Mouse (Mus musculus) gastrocnemius, postnatal 25 days (tissue): ENCODE data around the gene Palm3. TPM values are rescaled to one million over a fixed set of nuclear protein-coding genes. Genes with fewer than 3 reads are reported as not detected.

Experiments
- DNase-seq: peaks from one replicate; pipeline ENCODE4 v3.0.0; 2022
- total RNA-seq, 2 experiments: library from RNA; stranded (reverse); gene quantifications; 1 replicate in 1 of 2; 2 replicates in 1 of 2; pipeline ENCODE4 v1.2.3; 2021

Gene Palm3
- total RNA-seq, 2 experiments from 2014 or later = 0.26 to 0.32 TPM

DNA sequence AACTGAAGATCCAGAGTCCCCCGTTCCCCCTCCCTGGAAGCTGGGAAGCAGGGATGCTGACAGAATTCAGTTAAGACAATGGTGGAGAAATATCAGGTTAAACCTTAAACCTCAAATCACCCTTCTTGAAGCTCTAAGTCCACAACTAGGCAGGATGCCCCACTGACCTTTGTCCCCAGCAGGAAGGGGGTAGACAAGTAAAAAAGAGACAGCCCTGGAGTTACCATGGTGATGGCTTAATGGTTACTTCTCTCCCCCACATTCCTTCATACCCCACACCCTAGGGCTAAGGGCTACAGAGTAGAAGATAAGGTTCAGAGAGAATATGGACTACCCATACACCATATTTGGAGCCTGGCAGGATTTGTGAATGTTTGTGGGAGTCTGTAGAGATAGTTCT lies 2.4 kb downstream of the Palm3 start:
- DNase-seq = no peak

DNA sequence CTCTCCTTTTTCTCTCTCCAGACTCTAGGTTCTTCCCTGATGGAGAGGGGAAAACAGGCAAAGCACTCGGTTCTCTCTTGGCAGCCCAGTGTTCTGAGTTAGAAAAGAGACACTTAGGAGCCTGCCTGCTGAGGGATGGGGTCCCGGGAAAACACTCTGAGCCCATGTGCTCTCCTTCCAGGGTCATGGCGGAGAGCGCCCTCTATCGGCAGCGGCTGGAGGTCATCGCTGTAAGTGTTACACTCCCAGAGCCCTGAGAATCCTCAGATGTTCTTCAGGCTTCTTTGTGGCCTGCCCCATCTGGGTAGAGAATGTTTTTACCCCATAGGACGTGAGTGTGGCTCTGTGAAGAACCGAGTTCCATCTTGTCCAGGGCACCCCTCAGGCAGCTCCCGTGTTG lies 2.9 kb downstream of the Palm3 start:
- no peak for DNase-seq

- DNase-seq = peak; percentile 62
Observed at GRCm38 (mm10) chr8:84025863-84026262, 4.6 kb downstream of the Palm3 start.

- no peak for DNase-seq
Observed at GRCm38 (mm10) chr8:84027449-84027848, 6.2 kb downstream of the Palm3 start.

DNA sequence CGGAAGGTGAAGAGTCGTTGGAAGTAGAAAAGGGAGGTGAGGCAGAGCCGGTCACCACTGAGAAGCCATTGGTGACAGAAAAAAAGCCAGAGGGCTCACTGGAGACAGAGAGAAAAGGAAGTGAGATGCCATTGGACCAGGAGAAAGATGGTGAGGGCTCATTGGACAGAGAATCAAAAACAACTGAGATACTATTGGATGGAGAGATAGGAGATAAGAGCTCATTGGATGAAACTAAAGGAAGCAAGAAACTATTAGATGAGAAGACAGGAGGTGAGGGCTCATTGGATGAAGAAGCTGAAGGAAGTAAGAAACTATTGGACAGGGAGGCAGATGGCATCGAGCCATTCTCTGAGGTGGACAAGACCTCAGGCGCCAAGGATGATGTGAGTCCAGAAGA lies 8.0 kb downstream of the Palm3 start:
- DNase-seq = no peak

GRCm38 (mm10) chr8:84032777-84033176 lies 11.5 kb downstream of the Palm3 start:
- no peak for DNase-seq

- DNase-seq = no peak
Observed at GRCm38 (mm10) chr8:84038015-84038414, 16.7 kb downstream of the Palm3 start.

DNA sequence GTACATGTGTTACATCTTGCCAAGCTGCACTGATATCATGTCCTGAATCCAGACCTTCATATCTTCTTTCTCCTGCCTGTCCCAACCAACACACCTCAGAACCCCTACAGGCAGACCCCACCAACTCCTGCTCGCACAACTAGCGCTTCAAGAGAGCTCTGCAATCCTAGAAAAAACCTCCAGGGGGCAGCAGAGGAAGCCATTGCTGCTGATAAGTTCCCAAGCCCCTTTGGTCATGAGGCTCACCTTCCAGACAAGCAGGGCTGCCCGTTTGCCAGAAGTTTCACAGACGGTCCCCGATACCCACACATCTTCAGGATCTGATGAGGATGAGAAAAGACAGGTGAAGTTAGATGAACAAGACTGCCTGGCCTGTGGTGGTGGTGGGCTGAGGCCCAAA lies 17.8 kb downstream of the Palm3 start:
- DNase-seq = peak; percentile 39

DNA sequence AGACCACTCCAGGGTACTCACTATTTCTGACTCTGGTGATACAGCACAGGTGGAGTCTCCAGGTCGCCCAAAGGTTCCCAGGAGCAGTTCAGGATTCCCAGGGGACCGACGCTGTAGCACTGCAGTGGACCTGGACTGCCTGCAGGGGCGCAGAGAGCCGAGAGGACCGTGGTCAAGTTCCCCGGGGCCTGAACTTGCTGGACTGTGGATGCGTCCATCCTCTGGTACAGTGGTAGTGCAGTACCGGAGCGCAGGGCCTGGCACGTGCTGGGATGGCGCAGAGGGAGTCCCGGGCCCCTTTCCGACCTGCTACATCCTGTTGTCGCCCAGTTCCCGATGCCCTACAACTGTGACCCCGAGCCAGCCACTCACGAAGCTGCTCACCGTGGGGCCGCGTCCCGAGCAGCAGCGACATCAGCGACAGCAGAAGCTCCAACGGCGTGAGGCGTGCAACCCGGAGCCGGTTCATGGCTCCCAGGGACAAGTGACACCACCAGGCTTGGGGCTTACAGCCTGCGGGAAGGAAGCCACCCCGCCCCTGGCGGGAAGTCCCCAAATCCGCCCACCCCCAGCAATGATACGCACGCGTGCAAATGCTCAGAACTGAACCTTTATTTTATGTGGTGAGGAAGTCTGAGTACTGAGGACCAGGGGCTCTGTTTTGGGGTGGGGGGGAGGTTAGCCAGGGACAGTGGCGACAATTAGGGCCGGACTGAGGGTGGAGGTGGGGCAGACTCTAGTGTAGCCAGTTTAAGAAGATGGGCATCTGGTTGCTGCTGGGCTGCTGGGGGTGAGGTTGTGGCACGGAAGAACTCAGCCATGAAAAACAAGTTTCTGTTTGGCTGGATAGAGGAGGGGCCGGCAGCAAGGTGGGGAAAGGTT lies 21.0 kb downstream of the Palm3 start, which contains the start of gene Il27ra:
Gene Il27ra (minus strand): TSS at position 524 of the 882 bp plus-strand sequence.
- DNase-seq = peak; percentile 57

GRCm38 (mm10) chr8:84042948-84043342 lies 21.7 kb downstream of the Palm3 start:
- no peak for DNase-seq

DNA sequence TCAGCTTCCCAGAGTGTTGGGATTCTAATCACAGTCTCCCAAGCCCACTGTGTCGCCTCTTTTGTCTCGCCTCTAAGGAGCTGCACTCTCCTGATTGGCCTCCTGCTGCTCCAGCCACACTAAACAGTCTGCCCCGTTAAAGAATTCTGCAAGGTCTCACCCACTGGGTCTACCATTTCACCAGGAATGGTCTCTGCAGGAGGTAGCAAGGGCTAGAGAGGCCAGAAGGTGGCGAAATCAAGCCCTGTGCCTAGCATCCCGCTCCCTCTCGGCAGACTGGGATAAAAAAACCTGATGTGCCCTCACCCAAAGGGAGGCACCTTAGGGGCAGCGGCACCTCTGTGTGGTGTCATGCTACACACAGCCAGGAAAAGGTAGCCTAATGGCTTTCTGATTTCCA lies 22.8 kb downstream of the Palm3 start:
- DNase-seq = no peak

DNA sequence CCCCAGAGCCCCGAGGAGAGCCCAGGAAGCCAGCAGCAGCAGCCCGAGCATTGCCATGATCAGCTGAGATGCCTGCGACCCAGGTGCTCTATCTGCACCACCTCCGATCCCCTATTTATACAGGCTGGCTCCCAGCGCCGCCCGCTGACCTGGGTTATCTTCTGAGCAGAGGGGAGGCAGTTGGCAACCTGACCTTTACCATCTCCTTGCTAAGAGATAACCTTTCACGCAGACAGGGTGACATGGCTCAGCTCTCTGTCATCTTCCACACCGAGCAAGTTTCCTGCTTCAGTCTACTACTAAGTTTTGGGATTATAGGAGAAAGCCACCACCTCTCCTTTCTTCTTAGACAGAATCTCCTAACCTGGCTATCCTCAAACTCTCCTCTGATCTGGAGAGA lies 23.6 kb downstream of the Palm3 start, which contains the start of gene Rln3:
Gene Rln3 (minus strand): TSS at position 101 of the 400 bp plus-strand sequence.
- no peak for DNase-seq

DNA sequence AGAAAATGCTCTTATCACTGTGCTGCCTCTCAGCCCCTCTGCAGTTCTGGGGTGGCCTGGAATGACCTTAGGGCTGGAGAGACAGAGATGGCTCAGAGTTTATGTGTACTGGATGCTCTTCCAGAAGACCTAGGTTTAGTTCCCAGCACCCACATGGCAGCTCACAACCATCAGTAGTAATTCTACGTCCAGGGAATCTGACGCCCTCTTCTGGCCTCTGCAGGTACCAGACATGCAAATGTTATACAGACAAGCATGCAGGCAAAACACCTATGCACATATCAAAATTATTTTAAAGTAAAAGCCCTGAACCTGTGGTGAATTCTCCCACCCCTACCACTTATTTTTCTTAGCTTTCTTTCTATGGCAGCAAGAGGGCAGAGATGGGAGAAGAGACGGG lies 25.2 kb downstream of the Palm3 start:
- DNase-seq = no peak

- DNase-seq = no peak
Observed at GRCm38 (mm10) chr8:84048171-84048570, 26.9 kb downstream of the Palm3 start.

GRCm38 (mm10) chr8:84052746-84053145 lies 31.5 kb downstream of the Palm3 start:
- DNase-seq = no peak

- DNase-seq = no peak
Observed at GRCm38 (mm10) chr8:84053229-84053628, 32.0 kb downstream of the Palm3 start.

DNA sequence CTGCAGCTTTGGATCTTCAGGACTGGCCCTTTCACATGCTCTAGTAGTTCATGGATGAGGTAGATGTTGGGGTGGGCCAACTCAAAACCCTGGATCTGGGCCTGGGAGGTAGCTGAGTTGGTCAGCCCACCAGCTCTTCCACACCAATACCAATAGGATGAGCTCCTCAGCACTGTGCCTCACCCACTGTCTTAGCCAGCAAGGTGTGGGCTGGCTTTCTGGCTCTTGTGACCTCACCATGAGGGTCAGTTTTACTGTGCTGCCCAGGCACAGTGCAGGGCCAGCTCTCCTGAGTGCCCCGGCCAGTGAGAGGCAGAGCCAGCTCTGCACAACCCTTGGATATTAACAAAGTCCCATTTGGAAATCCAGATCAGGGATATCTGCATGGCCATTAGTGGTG lies 36.6 kb downstream of the Palm3 start:
- DNase-seq = no peak

GRCm38 (mm10) chr8:84059226-84059625 lies 38.0 kb downstream of the Palm3 start:
- no peak for DNase-seq

- DNase-seq = no peak
Observed at GRCm38 (mm10) chr8:84060245-84060644, 39.0 kb downstream of the Palm3 start.

- DNase-seq = no peak
Observed at GRCm38 (mm10) chr8:84063861-84064610, 42.8 kb downstream of the Palm3 start.

DNA sequence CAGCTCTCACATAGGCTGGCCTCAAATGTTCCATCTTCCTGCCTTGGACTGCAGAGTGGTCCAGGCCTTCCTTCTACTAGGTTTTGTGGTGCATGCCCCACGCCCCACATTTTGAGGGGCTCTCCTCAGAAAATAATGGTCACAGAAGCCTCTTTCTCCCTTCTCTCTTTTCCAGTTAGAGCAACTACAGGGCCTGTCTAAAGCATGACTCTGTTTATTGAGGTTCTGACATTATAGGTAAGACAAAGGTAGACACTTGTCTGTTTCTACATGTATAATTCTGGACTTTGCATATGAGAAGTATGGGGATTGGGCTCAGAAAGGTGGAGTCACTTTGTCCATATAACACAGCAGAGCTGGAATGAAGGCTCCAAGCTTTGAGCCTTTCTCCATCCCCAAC lies 43.8 kb downstream of the Palm3 start, which contains the start of gene Gm10643:
Gene Gm10643 (minus strand): TSS at position 101 of the 400 bp plus-strand sequence.
- no peak for DNase-seq

DNA sequence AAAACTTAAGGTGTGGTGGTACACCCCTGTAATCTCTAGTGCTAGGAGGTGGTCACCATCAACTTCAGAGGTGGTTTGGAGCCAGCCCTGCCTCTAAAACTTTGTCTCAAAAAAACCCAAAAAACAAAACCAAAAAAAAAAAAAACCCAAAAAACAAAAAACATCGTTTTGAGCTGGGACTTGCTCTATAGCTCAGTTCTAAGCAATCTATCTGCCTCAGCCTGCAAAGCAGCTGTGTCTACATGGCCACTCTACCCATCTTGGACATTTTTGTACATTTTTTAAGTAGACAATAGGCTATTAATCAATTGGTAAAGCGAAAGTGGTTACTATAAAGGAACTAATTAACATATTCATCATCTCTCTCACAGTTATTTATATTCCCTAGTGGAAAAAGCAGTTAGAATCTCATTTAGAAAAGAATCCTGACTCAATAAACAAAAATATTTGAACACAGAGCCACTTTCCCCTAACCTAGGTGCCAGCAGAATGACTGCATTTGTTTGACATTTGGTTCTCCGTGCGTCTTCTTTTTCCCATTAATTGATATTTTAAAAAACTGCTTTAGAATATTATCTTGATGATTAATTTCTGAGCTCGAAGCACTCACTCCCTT lies 44.3 kb downstream of the Palm3 start:
- DNase-seq = no peak
